Mouse (Mus musculus) megakaryocyte, embryonic 14.5 days (primary cell): ENCODE measurements at regions not wholly inside any gene's neighbourhood (a gene's known extent, or its start where the extent isn't known, plus 50 kb on each side); places are given as distances from the start of the nearest gene placed in this dataset.

Experiments used
- FLI1 ChIP-seq: IDR thresholded peaks from 2 replicates; pipeline ENCODE4 v1.6.1; 2012; ENCODE audit warnings: low read length, inconsistent platforms, mixed read lengths
- GATA1 ChIP-seq: IDR thresholded peaks from 3 replicates; pipeline ENCODE4 v1.6.1; 2012; ENCODE audit warnings: mixed read lengths, low read length, inconsistent platforms, borderline replicate concordance

- no peak for TF ChIP-seq GATA1
- TF ChIP-seq FLI1: no peak
Observed at GRCm38 (mm10) chr5:75791738-75792137, 186.5 kb downstream of the Kdr start.
